Mouse (Mus musculus) left cerebral cortex, postnatal 10 days (tissue): ENCODE data around the gene Gm45140. TPM values are rescaled to one million over a fixed set of nuclear protein-coding genes. Genes with fewer than 3 reads are reported as not detected.

Experiments used
- DNase-seq, 2 experiments: peaks; one replicate each; pipeline ENCODE4 v3.0.0; 2021 to 2022; ENCODE audit warnings: low spot score in 2 of 2, mixed read lengths in 1 of 2; ENCODE audit errors: extremely low spot score in 1 of 2
- intact Hi-C: fragments of 180-260 bp; cut with DNase I; formaldehyde crosslinking; loops from one replicate; pipeline ENCODE4 v1.15.1; 2025
- total RNA-seq, 2 experiments: library from RNA; stranded (reverse); gene quantifications; 2 replicates each; pipeline ENCODE4 v1.2.3; 2021

Gene Gm45140
- total RNA-seq, 2 experiments from 2014 or later = 2.1 to 3.9 TPM

GRCm38 (mm10) chr6:87807735-87808440, 27.7 kb downstream of the Gm45140 start:
- DNase-seq = no peak
- intact Hi-C loops = no loop called here

GRCm38 (mm10) chr6:87806857-87807256, 28.7 kb downstream of the Gm45140 start:
- intact Hi-C loops = no loop called here
- DNase-seq = no peak

- intact Hi-C loops = no loop called here
- no peak for DNase-seq
These were observed 29.6 kb downstream of the Gm45140 start for GRCm38 (mm10) chr6:87806028-87806427.

GRCm38 (mm10) chr6:87805448-87805847, 30.1 kb downstream of the Gm45140 start:
- DNase-seq = no peak
- intact Hi-C loops = no loop called here

GRCm38 (mm10) chr6:87804886-87805285, 30.7 kb downstream of the Gm45140 start:
- DNase-seq = no peak
- intact Hi-C loops = no loop called here

- no peak for DNase-seq
- intact Hi-C loops = no loop called here
These were observed 31.6 kb downstream of the Gm45140 start for GRCm38 (mm10) chr6:87804036-87804435.

- no peak for DNase-seq
- intact Hi-C loops = no loop called here
These were observed 33.1 kb downstream of the Gm45140 start for GRCm38 (mm10) chr6:87802462-87802861.

- DNase-seq = no peak
- intact Hi-C loops = no loop called here
These were observed 36.0 kb downstream of the Gm45140 start for GRCm38 (mm10) chr6:87799576-87799975.

- intact Hi-C loops = no loop called here
- no peak for DNase-seq
These were observed 38.3 kb downstream of the Gm45140 start for GRCm38 (mm10) chr6:87797321-87797720.

GRCm38 (mm10) chr6:87796251-87796880, 39.2 kb downstream of the Gm45140 start:
- DNase-seq = no peak
- intact Hi-C loops = no loop called here

GRCm38 (mm10) chr6:87795385-87796150, 40.0 kb downstream of the Gm45140 start:
- intact Hi-C loops = no loop called here
- no peak for DNase-seq

- intact Hi-C loops = no loop called here
- no peak for DNase-seq
These were observed 41.6 kb downstream of the Gm45140 start for GRCm38 (mm10) chr6:87793821-87794510.

- intact Hi-C loops = no loop called here
- no peak for DNase-seq
These were observed 43.8 kb downstream of the Gm45140 start for GRCm38 (mm10) chr6:87791826-87792225.

- intact Hi-C loops = no loop called here
- no peak for DNase-seq
These were observed 44.7 kb downstream of the Gm45140 start for GRCm38 (mm10) chr6:87790779-87791480.

GRCm38 (mm10) chr6:87789791-87790190, 45.8 kb downstream of the Gm45140 start:
- no peak for DNase-seq
- intact Hi-C loops = no loop called here

- intact Hi-C loops = no loop called here
- DNase-seq = no peak
These were observed 46.6 kb downstream of the Gm45140 start for GRCm38 (mm10) chr6:87788896-87789587.

- DNase-seq = no peak
- intact Hi-C loops = no loop called here
These were observed 47.2 kb downstream of the Gm45140 start for GRCm38 (mm10) chr6:87788266-87788895.
